Mouse (Mus musculus) megakaryocyte, embryonic 14.5 days (primary cell): ENCODE results near the gene Map4k3. TPM values are rescaled to one million over a fixed set of nuclear protein-coding genes. Genes with fewer than 3 reads are reported as not detected.

Source experiments
- H3K27me3 ChIP-seq: replicated peaks from 2 replicates; pipeline ENCODE3; 2012; ENCODE audit warnings: inconsistent platforms
- H3K36me3 ChIP-seq: replicated peaks from 2 replicates; pipeline ENCODE3; 2012; ENCODE audit warnings: low read length, inconsistent platforms, mixed read lengths
- H3K4me1 ChIP-seq: 2 replicates; pipeline ENCODE4 v1.6.1; 2012; ENCODE audit warnings: inconsistent platforms
- H3K4me3 ChIP-seq: replicated peaks from 2 replicates; pipeline ENCODE3; 2012; ENCODE audit warnings: moderate library complexity, mild to moderate bottlenecking, inconsistent platforms
- H3K9me3 ChIP-seq: 2 replicates; pipeline ENCODE4 v1.6.1; 2012; ENCODE audit warnings: inconsistent platforms
- FLI1 ChIP-seq: IDR thresholded peaks from 2 replicates; pipeline ENCODE4 v1.6.1; 2012; ENCODE audit warnings: low read length, inconsistent platforms, mixed read lengths
- GATA1 ChIP-seq: IDR thresholded peaks from 3 replicates; pipeline ENCODE4 v1.6.1; 2012; ENCODE audit warnings: mixed read lengths, low read length, inconsistent platforms, borderline replicate concordance
- polyA plus RNA-seq: library from polyadenylated mRNA; stranded (reverse); fragments of >175 nt; gene quantifications from 2 replicates; pipeline ENCODE4 v1.2.3, GENCODE M21; 2012; ENCODE audit warnings: low replicate concordance; ENCODE audit not compliant: insufficient read depth

Map4k3 gene
- polyA plus RNA-seq, 1 experiment, result 0.87 TPM

GRCm38 (mm10) chr17:80638121-80638520 is 90.2 kb downstream of the Map4k3 start:
- no peak for TF ChIP-seq FLI1
- no peak overlapping the region for H3K4me3 ChIP-seq
- H3K4me1 ChIP-seq, result no peaks in the 10 kb centered on the region
- H3K9me3 ChIP-seq, result no peaks in the 10 kb centered on the region
- no peaks in the 10 kb centered on the region for H3K27me3 ChIP-seq
- H3K36me3 ChIP-seq, result no peaks in the 10 kb centered on the region

GRCm38 (mm10) chr17:80635794-80636193 is 92.5 kb downstream of the Map4k3 start:
- TF ChIP-seq FLI1 (no peak), GATA1 (no peak)
- no peak overlapping the region for H3K4me3 ChIP-seq
- H3K9me3 ChIP-seq, result peaks cover 14% of the 10 kb centered on the region
- H3K27me3 ChIP-seq, result no peaks in the 10 kb centered on the region
- H3K4me1 ChIP-seq, result no peaks in the 10 kb centered on the region
- H3K36me3 ChIP-seq, result peaks cover 20% of the 10 kb centered on the region

- no peak overlapping the region for H3K4me3 ChIP-seq
- no peak for TF ChIP-seq FLI1
- no peak for TF ChIP-seq GATA1
- peaks cover 4% of the 10 kb centered on the region for H3K4me1 ChIP-seq
- H3K36me3 ChIP-seq, result peaks cover 20% of the 10 kb centered on the region
- no peaks in the 10 kb centered on the region for H3K27me3 ChIP-seq
- peaks cover 14% of the 10 kb centered on the region for H3K9me3 ChIP-seq
Observed at GRCm38 (mm10) chr17:80632846-80633245, 95.4 kb downstream of the Map4k3 start.

GRCm38 (mm10) chr17:80632354-80632753 is 95.9 kb downstream of the Map4k3 start:
- Histone ChIP-seq H3K9me3 (peaks cover 14% of the 10 kb centered on the region), H3K36me3 (peaks cover 20% of the 10 kb centered on the region), H3K4me3 (no peak overlapping the region), H3K4me1 (peaks cover 8% of the 10 kb centered on the region), H3K27me3 (no peaks in the 10 kb centered on the region)
- TF ChIP-seq GATA1, result no peak

GRCm38 (mm10) chr17:80631028-80631427 is 97.3 kb downstream of the Map4k3 start:
- TF ChIP-seq FLI1 (no peak), GATA1 (no peak)
- Histone ChIP-seq H3K36me3 (peaks cover 20% of the 10 kb centered on the region), H3K27me3 (no peaks in the 10 kb centered on the region), H3K4me3 (no peak overlapping the region), H3K4me1 (peaks cover 8% of the 10 kb centered on the region), H3K9me3 (peaks cover 14% of the 10 kb centered on the region)

GRCm38 (mm10) chr17:80624979-80625378 is 103.3 kb downstream of the Map4k3 start:
- TF ChIP-seq FLI1, result no peak
- no peak for TF ChIP-seq GATA1
- no peak overlapping the region for H3K4me3 ChIP-seq
- H3K9me3 ChIP-seq, result no peaks in the 10 kb centered on the region
- no peaks in the 10 kb centered on the region for H3K36me3 ChIP-seq
- no peaks in the 10 kb centered on the region for H3K27me3 ChIP-seq
- peaks cover 18% of the 10 kb centered on the region for H3K4me1 ChIP-seq

GRCm38 (mm10) chr17:80621691-80622090 is 106.6 kb downstream of the Map4k3 start:
- H3K27me3 ChIP-seq, result no peaks in the 10 kb centered on the region
- TF ChIP-seq FLI1 (no peak), GATA1 (no peak)

GRCm38 (mm10) chr17:80620786-80621423 is 107.4 kb downstream of the Map4k3 start:
- H3K4me3 ChIP-seq, result no peak overlapping the region
- H3K4me1 ChIP-seq, result peaks cover 22% of the 10 kb centered on the region
- H3K27me3 ChIP-seq, result no peaks in the 10 kb centered on the region
- no peak for TF ChIP-seq FLI1
- no peak for TF ChIP-seq GATA1
- H3K9me3 ChIP-seq, result no peaks in the 10 kb centered on the region
- H3K36me3 ChIP-seq, result no peaks in the 10 kb centered on the region

More at GRCm38 (mm10) chr17:80621691-80622090, 106.6 kb downstream of the Map4k3 start:
- Histone ChIP-seq H3K36me3 (no peaks in the 10 kb centered on the region), H3K9me3 (no peaks in the 10 kb centered on the region), H3K4me1 (peaks cover 22% of the 10 kb centered on the region), H3K4me3 (no peak overlapping the region)

- TF ChIP-seq GATA1 (no peak), FLI1 (no peak)
- H3K27me3 ChIP-seq, result no peaks in the 10 kb centered on the region
Observed at GRCm38 (mm10) chr17:80619556-80619955, 108.7 kb downstream of the Map4k3 start.

GRCm38 (mm10) chr17:80618890-80619289 is 109.4 kb downstream of the Map4k3 start:
- TF ChIP-seq GATA1 (no peak), FLI1 (no peak)
- no peaks in the 10 kb centered on the region for H3K9me3 ChIP-seq
- H3K27me3 ChIP-seq, result no peaks in the 10 kb centered on the region
- peaks cover 22% of the 10 kb centered on the region for H3K4me1 ChIP-seq
- peaks cover 9% of the 10 kb centered on the region for H3K36me3 ChIP-seq
- no peak overlapping the region for H3K4me3 ChIP-seq

More at GRCm38 (mm10) chr17:80619556-80619955, 108.7 kb downstream of the Map4k3 start:
- Histone ChIP-seq H3K4me1 (peaks cover 22% of the 10 kb centered on the region), H3K4me3 (no peak overlapping the region), H3K9me3 (no peaks in the 10 kb centered on the region), H3K36me3 (peaks cover 7% of the 10 kb centered on the region)
